Mouse (Mus musculus) kidney, adult 2 months (tissue): Measurements from ENCODE around the gene Pcf11.

Experiments
- CTCF ChIP-seq: fragments of 200-500 bp; conservative IDR thresholded peaks from 2 replicates; pipeline ENCODE4 v1.5.1; 2011; ENCODE audit warnings: low read depth, mild to moderate bottlenecking, control low read depth, low read length, moderate library complexity, mixed read lengths; ENCODE audit not compliant: insufficient read depth, insufficient read length
- POLR2A ChIP-seq: fragments of 200-500 bp; IDR thresholded peaks from one replicate; pipeline ENCODE4 v1.6.1; 2011; ENCODE audit warnings: low read depth, low read length, control low read depth

- TF ChIP-seq CTCF (no peak), POLR2A (no peak)
Observed at GRCm38 (mm10) chr7:92715055-92715454, 45.3 kb upstream of the Pcf11 start.
